Mouse (Mus musculus) layer of hippocampus, postnatal 25 days (tissue): ENCODE data around the gene Stk40. TPM values are rescaled to one million over a fixed set of nuclear protein-coding genes. Genes with fewer than 3 reads are reported as not detected.

Experiments
- DNase-seq, 2 experiments: peaks; one replicate each; pipeline ENCODE4 v3.0.0; 2022; ENCODE audit warnings: mixed read lengths in 2 of 2, low spot score in 1 of 2; ENCODE audit errors: extremely low spot score in 1 of 2
- total RNA-seq, 2 experiments: library from RNA; stranded (reverse); gene quantifications; 2 replicates each; pipeline ENCODE4 v1.2.3; 2021

Gene Stk40
- total RNA-seq, 2 experiments from 2014 or later = 23.7 to 26.1 TPM

DNA sequence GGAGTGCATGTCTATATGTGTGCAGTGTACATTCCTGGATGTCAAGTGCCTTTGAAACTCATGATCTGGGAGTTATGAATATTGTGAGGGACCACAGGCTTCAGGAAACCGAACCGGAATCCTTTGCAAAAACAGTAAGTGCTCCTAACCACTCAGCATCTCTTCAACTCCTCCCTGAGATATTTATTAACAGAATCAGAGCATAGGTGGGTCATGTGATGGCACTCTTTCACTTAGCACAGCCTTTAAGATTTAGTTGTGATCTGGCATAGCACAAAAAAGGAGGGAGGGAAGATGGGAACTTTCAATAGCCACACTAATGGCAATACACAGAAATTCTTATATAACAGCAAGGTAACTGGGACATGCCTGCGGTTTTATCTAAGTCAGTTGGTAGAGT, 83.3 kb downstream of the Stk40 start:
- no peak for DNase-seq

Other genes starting within 250 kb of the Stk40 start
- 1 to 10 TPM; 5.2 to 7.1 TPM for gene Csf3r, start 79.4 kb upstream of the Stk40 start, total RNA-seq
- 10 to 100 TPM; 44.7 to 49.7 TPM for gene Mrps15, start 57.0 kb upstream of the Stk40 start, total RNA-seq
- 10 to 100 TPM; 47.4 to 49.7 TPM for gene Oscp1, start 45.4 kb upstream of the Stk40 start, total RNA-seq
- gene Lsm10, start 7.3 kb upstream of the Stk40 start, total RNA-seq = 10 to 100 TPM; 14.7 to 17.6 TPM
- 1 to 10 TPM; 2.8 to 3.1 TPM for gene Eva1b, start 43.8 kb downstream of the Stk40 start, total RNA-seq
- 1 to 10 TPM in 1 of 2 experiments, under 1 TPM in 1; 0.62 to 1.0 TPM for gene Sh3d21, start 59.5 kb downstream of the Stk40 start, total RNA-seq
- 100 to 1,000 TPM; 133 to 154 TPM for gene Thrap3, start 98.8 kb downstream of the Stk40 start, total RNA-seq
- gene Map7d1, start 152.4 kb downstream of the Stk40 start, total RNA-seq = 100 to 1,000 TPM; 242 to 265 TPM
- gene Trappc3, start 158.4 kb downstream of the Stk40 start, total RNA-seq = 10 to 100 TPM; 84.7 to 84.9 TPM
- gene Col8a2, start 182.8 kb downstream of the Stk40 start, total RNA-seq = 1 to 10 TPM; 1.2 to 1.5 TPM
- gene Adprhl2, start 217.7 kb downstream of the Stk40 start, total RNA-seq = 10 to 100 TPM; 29.1 to 31.3 TPM
- gene Tekt2, start 221.7 kb downstream of the Stk40 start, total RNA-seq = 1 to 10 TPM in 1 of 2 experiments, under 1 TPM in 1; 0.94 to 2.0 TPM